Mouse (Mus musculus): ENCODE data around the gene Dhrs4. TPM values are rescaled to one million over a fixed set of nuclear protein-coding genes. Genes with fewer than 3 reads are reported as not detected.
A peak's percentile ranks its signal among the peaks of the same experiment; 100 is the strongest.

The Dhrs4 gene
- total RNA-seq, 2 experiments from 2014 or later, result 15.2 to 15.4 TPM

DNA sequence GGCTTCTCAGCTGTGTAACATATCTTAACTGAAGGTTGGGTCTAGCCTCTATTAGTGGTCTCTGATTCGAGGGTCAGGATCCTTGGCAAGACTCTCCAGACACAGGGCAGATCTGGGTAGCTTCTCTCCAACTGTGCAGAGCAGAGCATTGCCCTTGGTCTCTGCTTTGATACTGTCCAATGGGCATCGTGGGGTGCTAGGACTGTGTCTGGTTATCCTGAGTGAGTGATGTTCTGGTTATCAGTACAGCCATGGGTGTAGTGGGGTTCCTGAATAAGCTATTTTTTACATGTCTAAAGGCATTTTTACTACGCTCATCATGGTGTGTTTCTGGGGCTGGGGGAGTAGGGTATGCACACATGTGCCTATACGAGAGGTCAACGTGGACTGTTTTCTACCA is 729 bp upstream of the Dhrs4 start:
- intact Hi-C loops (cut with DNase I), result loop anchor here (5.0 kb wide), 1 partner anchor 331 kb away; no protein-coding TSS in a partner anchor
- no peak for DNase-seq (ENCODE audit: low spot score in 2 of 2)

DNA sequence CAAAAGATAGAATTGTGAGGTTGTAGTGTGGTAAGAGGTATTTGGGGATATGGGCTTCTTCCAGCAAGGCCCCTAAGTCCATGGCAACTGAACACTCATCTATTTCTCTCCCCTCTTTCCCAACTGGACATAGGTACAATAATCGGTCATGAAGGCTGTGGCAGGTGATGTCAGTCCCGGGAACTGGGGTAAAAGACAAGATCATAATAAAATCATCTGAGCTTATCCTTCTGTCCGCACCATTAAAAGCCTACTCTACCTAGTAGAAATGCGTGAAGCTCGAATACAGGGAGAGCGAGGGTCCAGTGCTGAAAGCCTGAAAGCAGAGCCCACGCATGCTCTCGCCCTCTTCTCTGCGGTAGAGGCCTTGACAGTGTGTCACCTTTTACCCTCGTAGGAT is 1.1 kb downstream of the Dhrs4 start:
- no peak for DNase-seq (ENCODE audit: low spot score in 2 of 2)
- intact Hi-C loops (cut with DNase I), result loop anchor here (5.0 kb wide), 1 partner anchor 332 kb away; no protein-coding TSS in a partner anchor

DNA sequence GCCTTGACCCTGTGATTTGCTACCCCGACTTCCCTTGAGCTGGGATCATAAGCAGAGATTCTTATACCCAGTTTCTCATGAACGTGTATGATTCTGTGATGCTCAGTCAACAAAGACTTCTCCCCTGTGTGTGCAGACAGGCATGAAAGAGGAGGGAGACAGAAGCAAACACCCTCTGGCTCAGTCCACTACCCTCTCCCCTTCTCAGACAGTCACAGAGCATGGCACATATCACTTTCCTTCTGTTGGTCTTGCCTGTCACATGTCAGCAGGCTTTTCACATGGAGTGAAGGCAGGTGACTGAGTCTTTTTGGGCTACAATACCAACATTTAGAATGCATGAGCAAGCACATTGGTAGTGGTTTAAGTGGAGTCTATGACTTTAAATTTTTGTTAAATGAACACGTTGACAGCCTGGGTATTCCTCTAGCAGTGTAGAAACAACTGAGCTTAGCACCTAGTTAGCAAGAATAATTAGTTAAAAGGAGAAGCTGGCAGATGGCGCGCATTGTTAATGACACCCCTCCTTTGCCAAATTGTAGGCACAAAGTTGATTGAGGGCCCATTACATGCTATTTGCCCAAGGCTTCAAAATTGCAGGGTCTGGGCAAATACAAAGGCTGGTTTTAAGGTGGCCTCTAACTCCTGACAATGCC is 6.0 kb downstream of the Dhrs4 start:
- DNase-seq (ENCODE audit: low spot score in 2 of 2), result no peak
- intact Hi-C loops (cut with DNase I), result no loop called here

DNA sequence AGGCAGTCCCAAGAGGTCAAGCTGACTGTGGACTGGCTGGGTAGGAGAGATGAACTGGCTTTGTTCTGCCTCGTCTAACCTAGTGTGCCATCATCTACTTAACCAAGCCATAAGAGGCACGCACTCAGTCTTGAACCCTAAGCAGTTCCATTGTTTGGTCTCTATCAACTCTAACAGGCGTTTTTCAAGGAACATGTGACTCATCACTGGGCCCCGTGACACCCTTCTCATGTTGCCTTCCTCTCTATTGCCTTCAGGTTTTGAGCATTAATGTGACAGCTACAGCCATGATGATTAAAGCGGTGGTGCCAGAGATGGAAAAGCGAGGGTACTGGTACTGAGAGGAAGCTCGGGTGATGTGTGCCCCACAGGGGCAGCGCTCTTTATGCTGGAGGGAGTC is 8.3 kb downstream of the Dhrs4 start:
- DNase-seq (ENCODE audit: low spot score in 2 of 2), result no peak
- intact Hi-C loops (cut with DNase I), result no loop called here

DNA sequence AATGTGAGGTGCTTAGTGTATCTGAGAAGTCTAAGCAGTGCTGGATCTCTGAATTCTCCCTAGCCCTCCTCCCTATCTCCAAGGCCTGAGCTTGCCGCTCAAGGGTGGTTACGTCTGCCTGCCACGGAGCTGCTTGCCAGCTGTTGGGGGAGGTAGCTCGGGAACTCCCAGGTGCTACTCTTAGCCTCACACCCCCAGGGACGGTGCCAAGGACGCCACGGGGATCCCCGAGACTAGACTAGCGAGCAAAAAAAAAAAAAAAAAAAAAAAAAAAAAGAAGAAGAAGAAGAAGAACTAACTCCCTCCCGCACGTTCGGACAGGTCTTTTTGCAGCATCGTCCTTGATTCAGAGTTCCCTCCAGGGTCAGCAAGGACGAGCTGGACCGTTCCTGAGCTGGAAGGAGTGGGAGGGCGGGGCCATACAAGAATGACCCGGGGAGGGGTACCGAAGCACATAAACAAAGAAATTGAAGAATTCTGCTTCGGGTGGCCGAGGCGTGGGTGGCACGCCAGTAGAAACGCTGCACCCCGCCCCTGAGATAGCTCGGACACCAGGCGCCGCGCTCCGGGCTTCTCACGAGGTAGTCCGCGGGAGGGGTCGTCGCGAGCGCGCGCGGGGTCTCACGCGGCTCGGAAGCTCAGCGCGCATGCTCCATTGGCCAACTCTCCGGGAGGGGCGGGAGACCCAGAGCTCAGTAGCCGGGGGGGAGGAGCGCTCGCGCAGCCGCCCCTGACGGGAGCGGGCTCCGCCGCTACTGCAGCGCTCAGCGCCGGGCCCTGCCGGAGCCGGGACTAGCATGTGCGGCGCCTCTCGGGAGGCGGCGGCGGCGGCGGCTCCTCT is 12.0 kb downstream of the Dhrs4 start, which contains the start of gene Carmil3:
Carmil3 (plus strand) TSS at position 291 of the 841 bp plus-strand sequence.
- intact Hi-C loops (cut with DNase I), result no loop called here
- peak; percentile 87 to 89 for DNase-seq (ENCODE audit: low spot score in 2 of 2)

DNA sequence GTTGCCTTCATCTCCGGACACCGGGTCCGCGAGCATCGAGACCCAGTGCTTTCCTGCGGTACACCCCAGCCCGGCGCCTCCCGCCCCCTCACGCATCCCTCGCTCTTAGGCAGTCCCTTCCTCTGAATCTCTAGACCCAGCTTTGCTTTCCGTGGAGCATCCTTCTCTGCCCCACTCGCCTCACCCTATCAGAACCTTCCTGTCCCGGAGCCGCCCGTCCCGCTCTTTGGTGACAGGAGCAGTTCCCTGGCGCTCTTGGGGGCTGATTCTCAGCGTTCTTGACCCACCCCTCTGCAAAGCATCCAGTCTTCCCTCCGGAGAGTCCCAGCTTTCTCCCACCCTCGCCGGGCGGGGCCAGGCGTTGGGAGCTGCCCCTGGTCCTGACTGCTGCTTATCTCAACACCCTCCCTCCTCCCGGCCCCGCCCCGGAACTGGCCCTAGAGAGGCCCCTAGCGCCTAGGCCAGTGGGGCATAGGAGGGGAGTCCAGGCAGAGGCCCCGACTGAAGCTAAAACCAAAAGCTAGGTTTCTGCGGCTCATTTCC is 12.8 kb downstream of the Dhrs4 start:
- peak; percentile 54 to 67 for DNase-seq (ENCODE audit: low spot score in 2 of 2)
- intact Hi-C loops (cut with DNase I), result no loop called here

DNA sequence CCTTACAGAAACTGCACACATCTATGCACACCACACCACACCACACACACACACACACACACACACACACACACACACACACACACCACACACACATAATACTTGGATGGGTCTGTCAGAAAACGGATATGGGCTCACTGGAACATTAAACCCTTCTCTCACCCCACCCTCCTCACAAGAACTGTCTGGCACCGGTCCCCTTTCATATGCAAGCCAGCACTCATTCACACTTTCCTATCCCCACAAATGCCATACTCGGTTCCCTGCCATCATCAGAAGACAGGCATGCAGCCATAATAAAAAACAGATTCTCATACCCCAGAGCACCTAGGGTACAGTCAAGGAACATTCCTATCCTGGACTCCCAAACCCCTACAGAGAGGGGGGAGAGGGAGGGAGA is 13.5 kb downstream of the Dhrs4 start:
- peak; percentile 34 to 51 for DNase-seq (ENCODE audit: low spot score in 2 of 2)
- intact Hi-C loops (cut with DNase I), result no loop called here

DNA sequence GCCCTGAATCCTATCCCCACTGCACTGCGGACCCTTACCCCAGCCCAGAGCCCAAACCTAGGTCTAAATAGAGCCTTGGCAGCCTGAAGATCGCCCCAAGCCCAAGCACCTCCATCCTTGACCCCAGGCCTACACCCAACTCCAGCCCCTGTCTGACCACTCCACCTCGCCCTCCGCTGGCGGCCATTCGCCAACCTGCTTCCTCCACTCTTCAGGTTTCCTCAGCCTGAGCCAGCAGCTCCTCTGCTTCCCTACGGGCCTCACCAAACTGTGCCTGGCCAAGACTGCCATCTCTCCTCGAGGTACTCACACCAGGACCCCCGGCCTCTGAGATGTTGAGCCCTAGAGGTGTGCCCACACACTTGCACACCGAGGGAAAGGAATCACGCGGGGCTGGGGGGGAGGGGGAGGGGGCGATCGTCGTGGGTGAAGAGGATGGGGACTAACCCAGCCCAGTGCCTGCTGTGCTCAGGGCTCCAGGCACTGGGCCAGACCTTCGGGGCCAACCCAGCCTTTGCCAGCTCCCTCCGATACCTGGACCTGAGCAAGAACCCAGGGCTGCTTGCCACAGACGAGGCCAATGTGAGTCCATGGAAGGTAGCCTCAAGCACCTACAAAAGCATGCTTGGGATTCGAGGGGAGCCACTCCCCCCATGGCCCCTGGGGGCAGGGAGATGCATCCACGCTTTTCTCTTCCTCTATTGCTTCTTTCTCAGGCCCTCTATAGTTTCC is 17.1 kb downstream of the Dhrs4 start:
- no peak for DNase-seq (ENCODE audit: low spot score in 2 of 2)
- intact Hi-C loops (cut with DNase I), result loop anchor here (2.0 kb wide), 1 partner anchor 61 kb away; no protein-coding TSS in a partner anchor

DNA sequence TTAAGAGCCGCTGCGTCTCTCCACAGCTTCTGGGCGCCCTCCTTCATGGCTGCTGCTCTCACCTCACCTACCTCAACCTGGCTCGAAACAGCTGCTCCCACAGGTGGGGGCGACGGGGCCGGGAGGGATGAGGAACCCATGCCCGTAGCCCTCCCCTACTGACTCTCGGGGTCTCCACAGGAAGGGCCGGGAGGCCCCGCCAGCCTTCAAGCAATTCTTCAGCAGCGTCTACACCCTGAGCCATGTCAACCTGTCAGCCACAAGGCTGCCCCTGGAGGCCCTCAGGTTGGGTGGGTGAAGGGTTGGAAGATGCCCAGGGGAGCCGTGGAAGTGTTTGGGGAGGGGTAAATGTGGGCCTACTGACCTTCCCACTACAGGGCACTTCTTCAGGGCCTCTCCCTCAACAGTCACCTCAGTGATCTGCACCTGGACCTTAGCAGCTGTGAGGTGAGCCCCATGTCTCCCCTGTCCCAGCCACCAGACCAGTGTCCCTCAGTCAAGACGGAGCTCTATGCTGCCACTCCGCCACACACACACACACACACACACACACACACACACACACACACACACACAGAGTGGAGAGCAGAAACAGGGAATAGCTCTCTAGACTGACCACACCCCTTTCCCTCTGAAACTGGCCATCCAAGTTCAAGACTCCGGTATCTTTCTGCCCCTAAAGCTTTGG is 18.3 kb downstream of the Dhrs4 start:
- intact Hi-C loops (cut with DNase I), result loop anchor here (1.0 to 2.0 kb wide), 2 partner anchors 31 to 60 kb away; no protein-coding TSS in a partner anchor
- no peak for DNase-seq (ENCODE audit: low spot score in 2 of 2)

DNA sequence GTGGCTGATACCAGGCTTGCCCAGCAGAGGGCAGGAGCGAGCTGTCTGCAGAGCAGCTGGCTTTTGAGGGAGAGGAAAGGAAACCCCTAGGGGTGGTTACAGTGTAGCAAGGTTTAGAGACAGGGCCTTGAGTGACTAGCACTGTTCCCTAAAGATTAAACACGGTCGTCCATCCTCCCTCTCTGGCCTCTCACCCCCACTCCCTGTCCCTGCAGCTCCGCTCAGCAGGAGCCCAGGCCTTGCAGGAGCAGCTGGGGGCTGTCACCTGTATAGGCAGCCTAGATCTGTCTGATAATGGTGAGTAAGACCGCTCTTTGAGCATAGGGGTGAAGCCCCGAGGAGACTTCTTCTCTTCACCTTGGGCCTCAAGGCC is 18.9 kb downstream of the Dhrs4 start:
- intact Hi-C loops (cut with DNase I), result loop anchor here (1.0 to 2.0 kb wide), 2 partner anchors 31 to 59 kb away; no protein-coding TSS in a partner anchor
- peak; percentile 74 to 79 for DNase-seq (ENCODE audit: low spot score in 2 of 2)

DNA sequence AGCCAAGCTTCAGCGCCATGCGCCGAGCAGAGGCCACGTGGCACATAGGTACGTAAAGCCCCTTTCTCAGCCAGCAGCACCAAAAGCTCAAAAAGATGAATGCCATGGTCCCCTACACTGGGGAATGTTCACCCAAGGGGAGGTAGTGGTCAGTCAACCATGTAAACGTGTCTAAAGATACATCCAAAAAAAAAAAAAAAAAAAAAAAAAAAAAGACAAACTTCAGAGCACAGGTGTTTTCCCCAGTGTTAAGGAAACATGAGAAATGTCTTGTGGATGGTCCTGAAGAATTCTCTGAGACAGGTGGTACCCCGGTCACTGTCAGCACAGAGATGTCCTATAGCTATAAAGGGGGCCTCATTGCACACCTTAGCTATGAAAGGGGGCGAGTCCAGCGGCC is 27.1 kb downstream of the Dhrs4 start:
- DNase-seq (ENCODE audit: low spot score in 2 of 2), result no peak
- intact Hi-C loops (cut with DNase I), result no loop called here

DNA sequence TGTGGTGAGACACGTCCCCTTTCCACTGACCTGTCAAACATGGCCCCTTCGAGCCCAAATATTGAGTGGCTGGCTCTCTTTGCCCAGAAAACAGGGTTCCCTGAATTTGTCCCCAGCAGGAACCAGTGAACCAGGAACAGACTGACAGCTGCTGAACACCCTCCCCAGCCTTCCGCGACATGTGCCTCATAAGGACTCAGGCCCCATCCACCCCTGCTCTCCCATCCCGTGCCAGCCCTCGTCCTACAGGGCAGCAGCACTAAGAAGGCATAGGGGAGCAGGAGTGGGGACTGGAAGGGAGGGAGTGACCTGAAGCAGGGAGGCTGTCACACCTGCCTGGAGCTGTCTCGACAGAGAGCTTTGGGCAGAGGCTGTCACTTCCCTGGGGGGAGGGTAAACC is 29.2 kb downstream of the Dhrs4 start:
- no peak for DNase-seq (ENCODE audit: low spot score in 2 of 2)
- intact Hi-C loops (cut with DNase I), result no loop called here

DNA sequence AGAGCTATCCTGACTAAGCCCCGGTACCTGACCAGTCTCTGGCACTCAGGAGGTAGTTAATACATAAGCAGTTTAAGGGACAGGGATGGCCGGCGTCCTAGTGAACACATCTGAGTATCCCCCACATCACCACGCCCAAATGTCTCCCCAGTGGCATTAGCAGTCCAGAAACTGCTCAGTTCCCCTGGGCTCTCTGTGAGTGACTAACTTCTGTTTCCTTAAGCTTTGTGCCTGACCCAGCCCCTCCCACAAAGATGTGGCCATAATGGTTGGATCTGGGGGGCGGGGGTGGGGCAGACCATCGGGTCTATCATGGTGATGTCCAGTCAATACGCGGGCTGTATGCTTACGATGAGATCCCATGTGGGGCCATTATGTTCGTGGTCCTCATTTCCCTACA is 31.0 kb downstream of the Dhrs4 start:
- intact Hi-C loops (cut with DNase I), result no loop called here
- DNase-seq (ENCODE audit: low spot score in 2 of 2), result no peak

DNA sequence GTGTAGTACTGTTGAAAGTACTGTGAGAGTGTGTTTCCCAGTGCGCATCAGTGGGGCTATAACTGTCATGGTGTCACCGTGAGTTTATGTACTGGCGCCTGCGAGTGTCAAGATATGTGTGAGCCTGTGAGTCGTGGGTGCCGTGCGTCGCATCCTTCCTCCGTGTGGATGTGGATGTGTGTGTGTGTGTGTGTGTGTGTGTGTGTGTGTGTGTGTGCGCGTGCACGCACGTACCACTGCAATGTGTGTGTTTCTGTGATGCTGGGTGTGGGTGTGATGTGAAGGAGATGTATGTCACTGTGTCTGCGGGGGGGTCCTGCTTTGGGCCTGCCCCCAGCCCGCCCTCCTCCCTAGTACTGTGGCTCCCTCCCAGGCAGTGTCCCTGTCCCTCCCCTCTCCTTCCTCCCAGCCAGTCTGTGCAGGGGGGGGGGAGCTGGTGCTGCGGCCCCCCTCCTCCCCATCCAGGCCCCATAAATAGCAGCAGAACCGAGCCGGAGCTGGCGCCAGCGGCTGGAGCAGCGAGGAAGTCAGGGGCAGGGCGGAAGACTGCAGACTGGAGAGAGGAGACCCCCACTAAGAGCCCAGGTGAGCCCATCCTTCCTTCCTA is 31.7 kb downstream of the Dhrs4 start, which contains the start of gene Cpne6:
Cpne6 (plus strand) TSS at position 321 of the 607 bp plus-strand sequence.
- intact Hi-C loops (cut with DNase I), result loop anchor here (1.0 kb wide), 1 partner anchor 8 kb away; no protein-coding TSS in a partner anchor
- DNase-seq (ENCODE audit: low spot score in 2 of 2), result peak; percentile 67 to 79

DNA sequence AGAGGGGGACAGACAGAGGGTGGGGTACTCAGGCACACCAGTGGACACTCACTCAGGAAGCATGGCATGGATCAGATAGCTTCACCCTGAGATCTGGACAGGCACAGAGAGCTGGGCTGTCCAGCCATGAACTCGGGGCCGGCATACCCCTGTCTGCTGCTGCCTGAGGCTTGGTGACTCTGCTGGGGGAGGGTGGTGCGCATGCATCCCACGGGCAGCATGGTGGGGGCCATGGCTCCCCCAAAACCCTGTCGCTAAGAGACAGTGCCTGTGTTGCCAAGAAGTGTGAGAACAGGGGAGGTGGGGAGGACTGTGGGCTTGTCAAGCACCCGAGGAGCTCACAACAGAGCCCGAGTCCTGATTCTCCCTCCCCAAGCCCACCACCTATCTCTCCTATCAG is 32.5 kb downstream of the Dhrs4 start:
- DNase-seq (ENCODE audit: low spot score in 2 of 2), result peak; percentile 71 to 83
- intact Hi-C loops (cut with DNase I), result no loop called here

DNA sequence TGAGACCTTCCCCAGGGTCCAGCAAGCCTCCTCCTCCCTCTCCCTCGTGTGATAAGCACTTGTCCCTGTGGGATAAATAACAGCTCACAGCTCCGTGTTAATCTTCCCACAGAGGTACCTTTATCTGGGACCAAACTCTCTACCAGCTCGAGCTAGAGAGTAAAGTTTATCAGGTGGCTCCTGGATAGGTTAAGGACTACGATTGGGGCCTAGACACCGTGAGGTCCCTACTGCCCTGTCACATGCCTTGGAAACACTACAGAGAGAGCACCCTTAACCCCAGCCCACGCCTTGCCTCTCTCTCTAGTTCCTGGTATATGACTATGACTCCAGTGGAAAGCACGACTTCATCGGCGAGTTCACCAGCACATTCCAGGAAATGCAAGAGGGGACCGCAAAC is 35.4 kb downstream of the Dhrs4 start:
- intact Hi-C loops (cut with DNase I), result no loop called here
- no peak for DNase-seq (ENCODE audit: low spot score in 2 of 2)

DNA sequence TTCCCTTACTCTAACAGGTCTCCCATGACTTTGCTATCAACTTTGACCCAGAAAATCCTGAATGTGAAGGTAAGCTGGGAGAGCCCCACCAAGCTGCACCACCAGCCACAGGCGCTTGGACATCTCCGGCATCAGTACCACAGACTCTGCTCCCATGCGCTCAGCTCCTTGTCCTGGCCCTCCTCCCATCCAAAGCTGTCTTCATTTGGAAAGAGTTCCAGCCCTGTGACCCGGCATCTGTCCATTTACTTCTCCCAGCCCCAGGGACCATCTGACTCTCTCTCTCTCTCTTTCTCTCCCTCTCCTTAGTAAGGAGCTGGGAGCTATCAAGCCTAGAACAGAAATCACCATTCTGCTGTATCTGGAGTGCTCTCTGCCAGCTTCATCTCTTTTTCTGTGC is 37.3 kb downstream of the Dhrs4 start:
- intact Hi-C loops (cut with DNase I), result loop anchor here (5.0 kb wide), 1 partner anchor 399 kb away; the partner anchor contains the start of gene Jph4
- DNase-seq (ENCODE audit: low spot score in 2 of 2), result no peak

DNA sequence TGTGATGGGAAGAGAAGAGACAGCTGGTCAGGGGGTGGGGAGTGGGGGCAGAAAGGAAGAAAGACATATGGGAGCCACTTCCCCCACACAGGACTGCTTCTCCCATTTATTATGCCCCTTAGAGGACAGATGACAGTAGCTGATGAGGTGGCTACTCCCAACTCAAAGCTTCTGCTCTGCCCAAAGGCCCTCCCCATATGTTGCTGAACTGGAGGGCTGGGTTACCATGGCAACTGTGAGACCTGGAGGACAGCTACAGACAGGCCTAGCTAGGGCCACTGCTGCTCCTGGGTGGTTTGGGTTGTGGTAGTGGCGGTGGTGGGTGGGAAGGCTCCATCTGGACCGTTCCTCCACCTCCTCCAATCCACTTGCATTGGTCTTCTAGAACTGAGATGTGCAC is 40.3 kb downstream of the Dhrs4 start:
- intact Hi-C loops (cut with DNase I), result loop anchor here (1.0 to 5.0 kb wide), 2 partner anchors 9 to 402 kb away; partner anchors contain the start of genes Cpne6 and Jph4
- DNase-seq (ENCODE audit: low spot score in 2 of 2), result peak; percentile 65 to 92
